Mouse (Mus musculus) forebrain, postnatal 0 days (tissue): ENCODE results near the gene Dus1l. TPM values are rescaled to one million over a fixed set of nuclear protein-coding genes. Genes with fewer than 3 reads are reported as not detected.

Experiments used
- ATAC-seq: fragments of 200-750 bp; cut with Nextera tagmentation; 2 replicates; pipeline ENCODE4 v1.8.0; 2017; ENCODE audit warnings: mild to moderate bottlenecking, moderate library complexity
- DNase-seq: peaks from one replicate; pipeline ENCODE4 v3.0.0-alpha.2; 2015
- H3K27ac ChIP-seq: fragments of 300-500 bp; sonication (generic); 2 replicates; pipeline ENCODE4 v1.5.1; 2014; ENCODE audit warnings: low read depth, mild to moderate bottlenecking, antibody characterized with exemption, low read length, moderate library complexity, mixed read lengths
- H3K27me3 ChIP-seq: fragments of 300-500 bp; sonication (generic); 2 replicates; pipeline ENCODE4 v1.6.1; 2014; ENCODE audit warnings: mild to moderate bottlenecking, low read length, mixed read lengths; ENCODE audit not compliant: insufficient read depth
- H3K36me3 ChIP-seq: fragments of 300-500 bp; sonication (generic); 2 replicates; pipeline ENCODE4 v1.6.1; 2014; ENCODE audit warnings: mild to moderate bottlenecking, moderate library complexity; ENCODE audit not compliant: insufficient read depth
- H3K4me1 ChIP-seq: fragments of 300-500 bp; sonication (generic); 2 replicates; pipeline ENCODE4 v1.6.1; 2014; ENCODE audit warnings: antibody characterized with exemption; ENCODE audit not compliant: insufficient read depth
- H3K4me2 ChIP-seq: fragments of 300-500 bp; sonication (generic); 2 replicates; pipeline ENCODE4 v1.6.1; 2014; ENCODE audit warnings: low read depth, mild to moderate bottlenecking, moderate library complexity
- H3K4me3 ChIP-seq: fragments of 300-500 bp; sonication (generic); 2 replicates; pipeline ENCODE4 v1.5.1; 2014; ENCODE audit warnings: low read depth, low read length, mixed read lengths
- H3K9ac ChIP-seq: fragments of 300-500 bp; sonication (generic); 2 replicates; pipeline ENCODE4 v1.6.1; 2014; ENCODE audit warnings: mild to moderate bottlenecking
- H3K9me3 ChIP-seq: fragments of 300-500 bp; sonication (generic); 2 replicates; pipeline ENCODE4 v1.6.1; 2016; ENCODE audit warnings: low read length
- CTCF ChIP-seq: sonication (generic); IDR thresholded peaks from 2 replicates; pipeline ENCODE4 v1.5.1; 2016; ENCODE audit warnings: antibody characterized with exemption, control low read depth, low read depth
- WGBS: fragments of 180-500 bp; shearing (Covaris S2); extraction: QIAGEN DNeasy Blood & Tissue Kit; methylation state at CpG from one replicate; pipeline ENCODE4 v1.1.7; 2014; 5-methylcytosine and 5-hydroxymethylcytosine counted together
- polyA plus RNA-seq: library from polyadenylated mRNA; unstranded; fragments of >200 nt; fragmentation: Nextera tagmentation; extraction: Ambion mirVana; gene quantifications from 2 replicates; pipeline ENCODE4 v1.2.1, GENCODE M21; 2015
- total RNA-seq: library from RNA; depleted of rRNA; stranded (reverse); fragments of >200 nt; gene quantifications from 2 replicates; pipeline ENCODE4 v1.2.3, GENCODE M21; 2014

The Dus1l gene
- total and polyA plus RNA-seq, 2 experiments from 2014 or later = 38.6 to 52.0 TPM

GRCm38 (mm10) chr11:120817358-120817757, 21.2 kb upstream of the Dus1l start:
- Histone ChIP-seq H3K4me1 (peaks cover 11% of the 10 kb centered on the region), H3K4me3 (no peak overlapping the region), H3K36me3 (peaks cover 91% of the 10 kb centered on the region), H3K27ac (no peak overlapping the region), H3K9ac (no peak overlapping the region), H3K4me2 (no peak overlapping the region), H3K27me3 (no peaks in the 10 kb centered on the region), H3K9me3 (no peaks in the 10 kb centered on the region)
- WGBS = 93% methylated on average over 6 of the region's 6 CpGs
- TF ChIP-seq CTCF = no peak
- DNase-seq = no peak
- ATAC-seq = no peak

GRCm38 (mm10) chr11:120812068-120812467, 15.9 kb upstream of the Dus1l start:
- no peak overlapping the region for H3K4me2 ChIP-seq
- H3K27ac ChIP-seq = no peak overlapping the region
- H3K9ac ChIP-seq = no peak overlapping the region
- no peak for DNase-seq
- no peak for TF ChIP-seq CTCF
- no peaks in the 10 kb centered on the region for H3K27me3 ChIP-seq
- H3K4me1 ChIP-seq = no peaks in the 10 kb centered on the region
- H3K4me3 ChIP-seq = no peak overlapping the region
- no peaks in the 10 kb centered on the region for H3K9me3 ChIP-seq
- ATAC-seq = no peak
- H3K36me3 ChIP-seq = peaks cover 100% of the 10 kb centered on the region
- 89% methylated on average over 16 of the region's 16 CpGs for WGBS

- no peak for TF ChIP-seq CTCF
- Histone ChIP-seq H3K27ac (no peak overlapping the region), H3K9ac (no peak overlapping the region), H3K36me3 (peaks cover 78% of the 10 kb centered on the region), H3K27me3 (no peaks in the 10 kb centered on the region), H3K4me2 (no peak overlapping the region), H3K9me3 (no peaks in the 10 kb centered on the region), H3K4me1 (no peaks in the 10 kb centered on the region), H3K4me3 (no peak overlapping the region)
- no peak for DNase-seq
- ATAC-seq = no peak
- WGBS = 94% methylated on average over 12 of the region's 12 CpGs
Measured at GRCm38 (mm10) chr11:120808010-120808409, 11.8 kb upstream of the Dus1l start.

DNA sequence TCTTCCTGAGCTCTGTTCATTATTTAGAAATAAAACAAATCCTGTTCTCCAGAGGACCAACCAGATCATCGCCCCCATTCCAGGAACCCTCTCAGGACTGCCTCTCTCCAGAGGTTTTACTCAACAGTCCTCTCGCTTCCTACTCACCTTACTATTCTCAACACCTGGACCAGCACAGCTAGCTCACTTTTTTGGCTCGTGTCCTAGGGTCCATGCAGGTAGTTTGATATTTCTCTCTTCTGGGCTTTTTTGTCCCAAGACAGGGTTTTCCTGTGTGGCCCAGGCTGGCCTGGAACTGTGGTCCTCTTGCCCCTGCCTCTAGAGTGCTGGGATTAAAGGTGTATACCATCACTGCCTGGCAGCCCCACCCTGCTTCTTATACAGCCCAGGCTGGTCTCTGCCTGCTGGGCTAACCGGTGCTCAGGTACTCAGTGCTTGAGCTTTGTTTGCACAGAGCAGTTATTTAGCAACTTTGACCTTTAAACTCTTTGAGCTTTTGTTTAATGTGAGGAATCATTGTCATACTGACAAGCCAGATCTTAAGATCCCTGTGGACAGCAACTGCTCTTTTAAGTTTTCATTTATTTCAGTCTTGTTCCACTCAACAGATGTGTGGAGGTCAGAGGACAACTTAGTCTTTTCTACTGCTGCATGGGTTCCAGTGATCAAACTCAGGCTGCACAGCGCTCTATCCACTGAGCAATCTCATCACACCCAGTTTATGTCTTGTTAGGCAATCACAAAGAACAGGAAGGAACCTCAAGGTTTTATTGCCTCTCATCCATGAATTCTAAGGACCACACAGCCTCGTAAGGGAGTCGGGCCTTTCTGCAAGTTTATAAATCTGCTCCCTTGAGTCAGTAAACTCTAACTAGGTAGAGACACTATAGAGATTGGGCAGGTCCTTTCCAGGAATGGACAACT, 9.4 kb upstream of the Dus1l start:
- Histone ChIP-seq H3K27me3 (no peaks in the 10 kb centered on the region), H3K36me3 (peaks cover 54% of the 10 kb centered on the region), H3K4me3 (no peak overlapping the region), H3K4me1 (no peaks in the 10 kb centered on the region), H3K9me3 (no peaks in the 10 kb centered on the region), H3K9ac (no peak overlapping the region), H3K27ac (no peak overlapping the region), H3K4me2 (no peak overlapping the region)
- 87% methylated on average over 7 of the region's 7 CpGs for WGBS
- no peak for TF ChIP-seq CTCF
- no peak for ATAC-seq
- no peak for DNase-seq

GRCm38 (mm10) chr11:120804769-120805168, 8.6 kb upstream of the Dus1l start:
- H3K9me3 ChIP-seq = no peaks in the 10 kb centered on the region
- H3K27ac ChIP-seq = no peak overlapping the region
- no peak overlapping the region for H3K4me3 ChIP-seq
- H3K4me1 ChIP-seq = no peaks in the 10 kb centered on the region
- ATAC-seq = no peak
- no peak for TF ChIP-seq CTCF
- DNase-seq = no peak
- no peak overlapping the region for H3K4me2 ChIP-seq
- no peak overlapping the region for H3K9ac ChIP-seq
- no peaks in the 10 kb centered on the region for H3K27me3 ChIP-seq
- peaks cover 45% of the 10 kb centered on the region for H3K36me3 ChIP-seq
- WGBS = 72% methylated on average over 4 of the region's 4 CpGs

- H3K4me1 ChIP-seq = no peaks in the 10 kb centered on the region
- peaks cover 40% of the 10 kb centered on the region for H3K36me3 ChIP-seq
- no peak overlapping the region for H3K4me3 ChIP-seq
- ATAC-seq (no peak), DNase-seq (no peak)
- no peak overlapping the region for H3K4me2 ChIP-seq
- WGBS = 77% methylated on average over 7 of the region's 7 CpGs
- TF ChIP-seq CTCF = no peak
- no peak overlapping the region for H3K9ac ChIP-seq
- no peak overlapping the region for H3K27ac ChIP-seq
- no peaks in the 10 kb centered on the region for H3K9me3 ChIP-seq
- no peaks in the 10 kb centered on the region for H3K27me3 ChIP-seq
Measured at GRCm38 (mm10) chr11:120804274-120804673, 8.1 kb upstream of the Dus1l start.
